Mouse (Mus musculus) embryonic stem cell, embryonic (primary cell): ENCODE measurements around the gene Rpl35.

ENCODE experiments used
- CTCF ChIA-PET, 4 experiments: fragments of 300-600 bp in 2 of 4; fragments of 350-600 bp in 2 of 4; sonication (Branson Sonifier 250); formaldehyde crosslinking; loops; one replicate each; lab custom pipeline; 2022; ENCODE audit warnings: inconsistent platforms in 2 of 4; lab: Charles Lee
- POLR2A ChIA-PET, 4 experiments: fragments of 300-600 bp in 2 of 4; fragments of 350-600 bp in 2 of 4; sonication (Branson Sonifier 250); formaldehyde crosslinking; loops; one replicate each; lab custom pipeline; 2022; ENCODE audit warnings: antibody characterized with exemption in 4 of 4, inconsistent platforms in 1 of 4; lab: Charles Lee

Gene Rpl35

GRCm38 (mm10) chr2:38975941-38976805 is 29.3 kb downstream of the Rpl35 start:
- POLR2A ChIA-PET: interaction anchor here in 3 of 4 experiments (0.7 to 4.3 kb wide), 14 partner anchors 9 to 51 kb away, joined by 3 to 34 read pairs (median 4); partner anchors contain the start of genes Arpc5l (in 2 of the 3) and Rpl35 (in 1 of the 3)
- CTCF ChIA-PET: interaction anchor here (0.5 to 2.3 kb wide), 12 partner anchors 9 to 67 kb away, joined by 3 to 12 read pairs (median 4); partner anchors contain the start of gene Olfml2a (in 2 of the 4)

- CTCF ChIA-PET: interaction anchor here in 3 of 4 experiments (0.9 to 2.3 kb wide), 5 partner anchors 10 to 23 kb away, joined by 3 to 8 read pairs (median 4); no protein-coding TSS in a partner anchor
- POLR2A ChIA-PET: interaction anchor here (0.6 to 4.3 kb wide), 5 partner anchors 25 to 216 kb away, joined by 3 to 34 read pairs (median 4); partner anchors contain the start of gene Golga1 (in 1 of the 4)
These were observed 30.2 kb downstream of the Rpl35 start for GRCm38 (mm10) chr2:38975181-38975580.

DNA sequence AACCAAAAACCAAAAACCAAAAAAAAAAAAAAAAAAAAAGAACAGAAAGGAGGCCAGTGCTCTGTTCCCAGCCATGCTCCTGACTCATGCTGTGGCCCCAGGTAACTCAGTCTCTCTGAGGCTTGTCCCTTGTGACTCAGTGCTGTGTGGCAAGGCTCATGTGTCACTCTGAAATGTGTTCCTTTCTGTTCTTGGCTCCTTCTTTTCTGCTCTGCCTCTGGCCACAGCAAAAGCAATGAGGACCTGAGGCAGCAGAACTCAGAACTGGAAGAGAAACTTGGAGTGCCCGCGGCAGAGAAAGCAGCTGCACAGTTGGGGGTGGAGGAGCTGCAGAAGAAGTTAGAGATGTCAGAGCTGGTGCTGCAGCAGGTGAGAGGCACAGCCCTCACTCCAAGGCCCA is 31.3 kb downstream of the Rpl35 start:
- ChIA-PET POLR2A (interaction anchor here in 1 of 4 experiments (0.6 to 4.3 kb wide), 4 partner anchors 24 to 33 kb away, joined by 3 to 34 read pairs (median 4); no protein-coding TSS in a partner anchor), CTCF (interaction anchor here in 2 of 4 experiments (1.0 to 2.1 kb wide), 2 partner anchors 13 to 14 kb away, joined by 3 to 4 read pairs; no protein-coding TSS in a partner anchor)

- POLR2A ChIA-PET: interaction anchor here in 2 of 4 experiments (0.6 to 1.6 kb wide), 5 partner anchors 8 to 34 kb away, joined by 3 to 4 read pairs (median 3); partner anchors contain the start of genes Arpc5l (in 1 of the 2) and Rpl35 (in 1 of the 2)
- CTCF ChIA-PET: interaction anchor here in 3 of 4 experiments (1.0 to 2.8 kb wide), 3 partner anchors 11 to 42 kb away, joined by 3 to 10 read pairs (median 3); partner anchors contain the start of gene Olfml2a (in 1 of the 3)
These were observed 31.7 kb downstream of the Rpl35 start for GRCm38 (mm10) chr2:38973701-38974100.

GRCm38 (mm10) chr2:38973223-38973622 is 32.2 kb downstream of the Rpl35 start:
- POLR2A ChIA-PET: interaction anchor here in 2 of 4 experiments (0.6 to 1.6 kb wide), 5 partner anchors 8 to 1556 kb away, joined by 3 to 4 read pairs (median 3); partner anchors contain the start of genes Arpc5l (in 1 of the 2) and Rpl35 (in 1 of the 2)

DNA sequence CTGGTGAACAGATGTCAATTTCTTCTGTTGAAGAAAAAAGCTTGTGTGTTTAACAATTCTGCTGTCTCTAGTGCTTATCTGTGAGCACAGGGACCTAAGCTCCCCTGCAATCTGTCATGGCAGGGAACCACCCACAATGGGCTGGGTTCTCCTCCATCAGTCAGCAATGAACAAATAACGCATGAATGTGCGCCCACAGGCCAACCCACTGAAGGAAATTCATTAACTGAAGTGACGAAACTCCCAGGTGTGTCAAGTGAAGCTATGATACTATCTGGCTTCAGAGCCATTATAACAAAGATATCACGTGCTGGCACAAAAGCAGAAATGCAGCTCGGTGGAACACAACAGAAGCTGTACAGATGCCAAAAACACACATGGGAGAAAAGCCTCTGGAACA is 35.4 kb downstream of the Rpl35 start:
- ChIA-PET CTCF (interaction anchor here in 2 of 4 experiments (0.6 to 0.7 kb wide), 3 partner anchors 28 to 237 kb away, joined by 3 read pairs; no protein-coding TSS in a partner anchor), POLR2A (interaction anchor here in 2 of 4 experiments (0.6 to 0.8 kb wide), 3 partner anchors 18 to 140 kb away, joined by 3 to 4 read pairs (median 3); no protein-coding TSS in a partner anchor)

More at GRCm38 (mm10) chr2:38973223-38973622, 32.2 kb downstream of the Rpl35 start:
- CTCF ChIA-PET: interaction anchor here in 3 of 4 experiments (1.0 to 2.8 kb wide), 3 partner anchors 11 to 42 kb away, joined by 3 to 10 read pairs (median 3); partner anchors contain the start of gene Olfml2a (in 1 of the 3)

GRCm38 (mm10) chr2:38969650-38970049 is 35.8 kb downstream of the Rpl35 start:
- POLR2A ChIA-PET: interaction anchor here in 2 of 4 experiments (0.6 to 0.8 kb wide), 3 partner anchors 17 to 140 kb away, joined by 3 to 4 read pairs (median 3); no protein-coding TSS in a partner anchor
- CTCF ChIA-PET: interaction anchor here in 2 of 4 experiments (0.6 to 0.7 kb wide), 3 partner anchors 29 to 238 kb away, joined by 3 read pairs; no protein-coding TSS in a partner anchor

DNA sequence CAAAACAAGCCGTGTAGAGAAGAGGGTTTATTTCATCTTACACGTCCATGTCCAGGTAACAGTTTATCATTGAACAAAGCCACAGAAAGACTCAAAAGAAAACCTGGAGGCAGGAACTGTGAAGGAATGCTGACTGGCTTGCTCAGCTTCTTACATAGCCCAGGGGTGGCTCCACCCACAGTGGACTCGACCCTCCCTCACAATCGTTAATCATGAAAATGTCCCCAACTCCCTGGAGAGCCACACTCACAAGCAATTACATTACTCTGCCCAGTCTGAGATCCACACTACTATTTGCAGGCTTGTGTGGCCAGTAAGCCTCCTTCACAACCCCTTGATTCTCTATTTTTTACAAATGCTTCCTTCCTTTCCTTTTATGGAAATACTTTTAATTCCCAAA is 41.2 kb downstream of the Rpl35 start:
- CTCF ChIA-PET: interaction anchor here in 1 of 4 experiments (0.8 kb wide), 1 partner anchor 34 kb away, joined by 6 read pairs; no protein-coding TSS in a partner anchor
- POLR2A ChIA-PET: interaction anchor here in 2 of 4 experiments (0.6 to 1.7 kb wide), 5 partner anchors 12 to 132 kb away, joined by 3 to 4 read pairs (median 4); no protein-coding TSS in a partner anchor

DNA sequence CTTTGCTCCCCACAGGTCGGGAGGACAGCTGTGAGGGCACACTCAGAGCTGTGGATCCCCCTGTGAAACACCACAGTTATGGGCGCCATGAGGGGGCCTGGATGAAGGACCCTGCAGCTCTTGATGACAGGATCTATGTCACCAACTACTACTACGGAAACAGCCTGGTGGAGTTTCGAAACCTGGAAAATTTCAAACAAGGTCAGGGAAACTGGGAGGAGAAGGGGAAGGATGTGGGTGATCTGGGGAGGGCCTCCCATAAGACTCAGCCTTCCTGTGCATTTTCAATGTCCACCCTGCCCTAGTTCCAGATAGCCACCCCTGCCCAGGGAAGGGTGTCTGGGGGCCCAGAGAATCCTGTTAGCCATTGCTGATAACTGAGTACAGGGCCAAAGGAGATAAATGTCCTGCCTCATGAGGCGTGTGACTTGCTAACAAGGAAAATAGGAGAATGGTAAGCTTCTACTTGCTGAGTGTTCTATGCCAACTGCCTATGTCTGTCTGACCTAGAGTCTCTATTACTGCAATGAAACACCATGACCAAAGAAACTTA is 47.7 kb downstream of the Rpl35 start:
- ChIA-PET POLR2A (interaction anchor here in 1 of 4 experiments (1.2 kb wide), 1 partner anchor 8 kb away, joined by 3 read pairs; no protein-coding TSS in a partner anchor), CTCF (no interaction called here)

DNA sequence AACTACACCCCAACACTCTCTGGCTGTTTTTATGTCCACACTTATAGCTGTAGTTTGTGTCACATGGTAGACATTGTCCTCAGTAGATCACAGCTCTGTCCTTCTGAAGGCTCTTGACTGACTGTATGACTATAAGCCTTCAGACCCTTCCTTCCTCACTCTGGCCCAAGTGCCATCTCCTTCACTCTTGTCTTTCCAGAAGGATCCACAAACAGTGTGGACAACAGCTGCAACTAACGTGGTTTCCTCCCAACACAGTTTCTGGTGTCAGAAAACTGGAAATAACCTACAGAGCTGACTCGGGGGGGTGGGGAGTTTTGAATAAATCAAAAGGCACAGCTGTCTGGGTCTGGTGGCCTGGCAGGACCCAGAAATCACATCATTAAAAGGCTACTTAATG is 49.4 kb downstream of the Rpl35 start:
- CTCF ChIA-PET: no interaction called here

DNA sequence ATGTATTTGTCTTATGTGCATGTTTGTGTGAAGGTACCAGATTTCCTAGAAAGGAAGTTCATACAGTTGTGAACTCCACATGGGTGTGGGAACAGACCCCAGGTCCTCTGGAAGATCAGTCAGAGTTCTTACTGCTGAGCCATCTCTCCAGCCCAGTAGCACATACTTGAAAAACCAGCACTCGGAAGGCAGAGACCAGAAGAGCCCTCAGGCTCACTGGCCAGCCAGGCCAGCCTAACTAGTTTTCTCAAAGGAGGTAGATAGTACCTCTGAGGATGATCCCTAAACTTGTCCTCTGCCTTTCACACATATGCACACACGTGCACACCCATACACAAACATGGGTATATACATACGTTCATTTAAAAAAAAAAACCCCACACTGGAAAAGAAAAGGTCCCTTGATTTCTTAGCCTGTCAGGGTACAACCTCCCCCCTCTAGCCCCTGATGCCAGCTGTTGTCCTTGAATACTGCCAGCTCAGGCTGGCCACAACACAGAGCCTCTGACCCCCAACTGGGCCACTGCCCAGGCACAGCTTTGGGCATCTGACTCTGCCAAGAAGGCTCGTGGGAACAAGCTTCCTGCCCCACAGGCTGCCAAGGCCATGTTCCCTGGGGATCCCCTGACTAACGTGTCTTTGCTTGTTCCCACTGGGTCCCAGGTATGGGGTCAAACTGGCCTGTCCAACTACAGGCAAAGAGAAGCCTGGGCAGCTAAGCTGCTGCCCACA is 52.1 kb downstream of the Rpl35 start:
- ChIA-PET POLR2A (no interaction called here), CTCF (no interaction called here)

More for the DNA sequence above, 49.4 kb downstream of the Rpl35 start:
- POLR2A ChIA-PET: interaction anchor here in 1 of 4 experiments (0.5 to 1.2 kb wide), 2 partner anchors 17 to 22 kb away, joined by 3 to 4 read pairs; no protein-coding TSS in a partner anchor
